Mouse (Mus musculus): ENCODE data around the gene Slc36a2.

- TF ChIP-seq TAL1 (IDR thresholded peaks at IDR 0.05; ENCODE audit: low read length) (no peak), GATA1 (IDR thresholded peaks at IDR 0.05; ENCODE audit: low read length) (no peak)
These were observed 75.2 kb downstream of the Slc36a2 start for GRCm38 (mm10) chr11:55109521-55110300.
